Comparison of ENCODE assay signal across 8 mouse cellular contexts in genomic region chr3:95229781-95230494, GRCm38 (mm10). TPM values are rescaled to one million over a fixed set of nuclear protein-coding genes. Genes with fewer than 3 reads are reported as not detected.
DNase-seq lines count a peak whose midpoint lies in the region; ATAC-seq and TF ChIP-seq lines count a peak whose summit lies in the region.

No protein-coding gene starts in this region.

- no peak for TF ChIP-seq CTCF in liver, postnatal 0 days (IDR thresholded peaks at IDR 0.05; ENCODE audit: low read depth)

- DNase-seq in 3T3-L1 (ENCODE audit: low read depth, low spot score), result peak; percentile 74
- DNase-seq in adrenal gland, adult 2 months, result peak; percentile 67
- peak; percentile 58 to 62 for DNase-seq in heart, postnatal 14 days
- DNase-seq in large intestine, adult 2 months (ENCODE audit: low read depth, low spot score), result peak; percentile 78
- DNase-seq in liver, postnatal 0 days, result peak; percentile 51
- peak; percentile 44 to 53 for DNase-seq in thymus, postnatal 36 days

- TF ChIP-seq EP300 in liver, postnatal 0 days (IDR thresholded peaks at IDR 0.05; ENCODE audit: low read depth), result no peak

- intact Hi-C loops in heart, postnatal 14 days (cut with DNase I), result no loop called here

- peak overlapping the region; percentile 91 for H3K9ac ChIP-seq in embryonic facial prominence, embryonic 15.5 days
- peak overlapping the region; percentile 93 for H3K9ac ChIP-seq in liver, postnatal 0 days (replicated peaks)
- peak overlapping the region; percentile 95 for H3K9ac ChIP-seq in neural tube, embryonic 13.5 days

- no peak for ATAC-seq in embryonic facial prominence, embryonic 15.5 days (ENCODE audit: insufficient number of reproducible peaks, low FRiP score, low TSS enrichment, low read depth)
- ATAC-seq in liver, postnatal 0 days, result peak; percentile 13; the same call in 1 of the 2 replicates
- ATAC-seq in neural tube, embryonic 13.5 days (ENCODE audit: low read depth), result no peak

- peak overlapping the region; percentile 76 for H3K4me2 ChIP-seq in embryonic facial prominence, embryonic 15.5 days (replicated peaks)
- peak overlapping the region; percentile 95 for H3K4me2 ChIP-seq in liver, postnatal 0 days (ENCODE audit: low read depth, low read length)
- H3K4me2 ChIP-seq in neural tube, embryonic 13.5 days, result peak overlapping the region; percentile 76

- peaks cover 33% of the 10 kb centered on the region for H3K4me1 ChIP-seq in embryonic facial prominence, embryonic 15.5 days
- peaks cover 31% of the 10 kb centered on the region for H3K4me1 ChIP-seq in liver, postnatal 0 days (ENCODE audit: insufficient read depth)
- peaks cover 61% of the 10 kb centered on the region for H3K4me1 ChIP-seq in neural tube, embryonic 13.5 days (replicated peaks)

- H3K4me3 ChIP-seq in embryonic facial prominence, embryonic 15.5 days (replicated peaks), result peak overlapping the region; percentile 89
- H3K4me3 ChIP-seq in liver, postnatal 0 days (ENCODE audit: low read depth, low read length), result peak overlapping the region; percentile 91
- peak overlapping the region; percentile 90 for H3K4me3 ChIP-seq in neural tube, embryonic 13.5 days

- peaks cover 36% of the 10 kb centered on the region for H3K36me3 ChIP-seq in embryonic facial prominence, embryonic 15.5 days
- H3K36me3 ChIP-seq in liver, postnatal 0 days (replicated peaks; ENCODE audit: insufficient read depth, low read length), result peaks cover 32% of the 10 kb centered on the region
- peaks cover 48% of the 10 kb centered on the region for H3K36me3 ChIP-seq in neural tube, embryonic 13.5 days

- no peaks in the 10 kb centered on the region for H3K27me3 ChIP-seq in embryonic facial prominence, embryonic 15.5 days
- no peaks in the 10 kb centered on the region for H3K27me3 ChIP-seq in liver, postnatal 0 days (ENCODE audit: insufficient read depth, low read length)
- no peaks in the 10 kb centered on the region for H3K27me3 ChIP-seq in neural tube, embryonic 13.5 days

- WGBS in embryonic facial prominence, embryonic 15.5 days, result 2% methylated on average over 13 of the region's 13 CpGs
- WGBS in large intestine, adult 2 months, result under 1% methylated on average over 13 of the region's 13 CpGs
- WGBS in liver, postnatal 0 days (ENCODE audit: insufficient replicate concordance), result 0% methylated on average over 12 of the region's 13 CpGs
- WGBS in neural tube, embryonic 13.5 days, result 3% methylated on average over 13 of the region's 13 CpGs

- H3K9me3 ChIP-seq in embryonic facial prominence, embryonic 15.5 days (replicated peaks), result no peaks in the 10 kb centered on the region
- H3K9me3 ChIP-seq in liver, postnatal 0 days (ENCODE audit: low read length), result no peaks in the 10 kb centered on the region
- no peaks in the 10 kb centered on the region for H3K9me3 ChIP-seq in neural tube, embryonic 13.5 days

- peak overlapping the region; percentile 99 for H3K27ac ChIP-seq in embryonic facial prominence, embryonic 15.5 days (replicated peaks)
- H3K27ac ChIP-seq in liver, postnatal 0 days (ENCODE audit: low read depth), result peak overlapping the region; percentile 94
- peak overlapping the region; percentile 97 for H3K27ac ChIP-seq in neural tube, embryonic 13.5 days (replicated peaks)

RNA-seq across cellular contexts. Expression of gene Cdc42se1, which starts 1.4 kb away (rescaled TPM):
- total RNA-seq in adrenal gland, adult 2 months (2021), result 100 to 1,000 TPM in 1 of 2 experiments, 10 to 100 TPM in 1; 89.7 to 102 TPM
- polyA plus RNA-seq in adrenal gland, adult 2 months (2012; rRNA removed), result 46.1 and 53.0 TPM in 2 replicates
- 121 and 123 TPM in 2 replicates for polyA plus RNA-seq in embryonic facial prominence, embryonic 15.5 days (2015; fragmentation: Nextera tagmentation; extraction: Ambion mirVana)
- 10 to 100 TPM; 31.9 to 33.6 TPM for total RNA-seq in heart, postnatal 14 days (2021)
- 67.2 and 80.0 TPM in 2 replicates for polyA plus RNA-seq in large intestine, adult 2 months (2012; rRNA removed)
- polyA plus RNA-seq in liver, postnatal 0 days (2015; fragmentation: Nextera tagmentation; extraction: Ambion mirVana), result 31.7 and 32.3 TPM in 2 replicates
- 60.8 and 61.3 TPM in 2 replicates for polyA plus RNA-seq in neural tube, embryonic 13.5 days (2015; fragmentation: Nextera tagmentation; extraction: Ambion mirVana)

RNA-seq across cellular contexts. Expression of gene Mllt11, which starts 2.0 kb away (rescaled TPM):
- 1 to 10 TPM; 8.0 to 8.7 TPM for total RNA-seq in adrenal gland, adult 2 months (2021)
- 7.2 and 9.2 TPM in 2 replicates for polyA plus RNA-seq in adrenal gland, adult 2 months (2012; rRNA removed)
- 18.4 and 19.2 TPM in 2 replicates for polyA plus RNA-seq in embryonic facial prominence, embryonic 15.5 days (2015; fragmentation: Nextera tagmentation; extraction: Ambion mirVana)
- total RNA-seq in heart, postnatal 14 days (2021), result 1 to 10 TPM; 6.7 to 7.8 TPM
- polyA plus RNA-seq in large intestine, adult 2 months (2012; rRNA removed), result 18.9 and 21.6 TPM in 2 replicates
- polyA plus RNA-seq in liver, postnatal 0 days (2015; fragmentation: Nextera tagmentation; extraction: Ambion mirVana), result 2.0 and 2.3 TPM in 2 replicates
- polyA plus RNA-seq in neural tube, embryonic 13.5 days (2015; fragmentation: Nextera tagmentation; extraction: Ambion mirVana), result 267 and 299 TPM in 2 replicates

RNA-seq across cellular contexts. Expression of gene Gm128, which starts 11.5 kb away (rescaled TPM):
- total RNA-seq in adrenal gland, adult 2 months (2021), result under 1 TPM in 1 of 2 experiments, not detected in 1; 0.21 TPM
- polyA plus RNA-seq in adrenal gland, adult 2 months (2012; rRNA removed), result 0.20 and 0.22 TPM in 2 replicates
- 0.54 and 0.80 TPM in 2 replicates for polyA plus RNA-seq in embryonic facial prominence, embryonic 15.5 days (2015; fragmentation: Nextera tagmentation; extraction: Ambion mirVana)
- total RNA-seq in heart, postnatal 14 days (2021), result not detected
- polyA plus RNA-seq in large intestine, adult 2 months (2012; rRNA removed), result 0.05 TPM in 2 replicates
- polyA plus RNA-seq in liver, postnatal 0 days (2015; fragmentation: Nextera tagmentation; extraction: Ambion mirVana), result 0.08 TPM in 1 of 2 replicates, not detected in the other
- polyA plus RNA-seq in neural tube, embryonic 13.5 days (2015; fragmentation: Nextera tagmentation; extraction: Ambion mirVana), result 0.15 TPM in 1 of 2 replicates, not detected in the other

RNA-seq across cellular contexts. Expression of gene Gabpb2, which starts 12.2 kb away (rescaled TPM):
- 10 to 100 TPM; 19.0 to 21.1 TPM for total RNA-seq in adrenal gland, adult 2 months (2021)
- polyA plus RNA-seq in adrenal gland, adult 2 months (2012; rRNA removed), result 4.0 and 4.5 TPM in 2 replicates
- polyA plus RNA-seq in embryonic facial prominence, embryonic 15.5 days (2015; fragmentation: Nextera tagmentation; extraction: Ambion mirVana), result 8.9 and 9.8 TPM in 2 replicates
- total RNA-seq in heart, postnatal 14 days (2021), result 10 to 100 TPM; 14.9 to 15.0 TPM
- 9.2 and 16.1 TPM in 2 replicates for polyA plus RNA-seq in large intestine, adult 2 months (2012; rRNA removed)
- 2.5 and 3.9 TPM in 2 replicates for polyA plus RNA-seq in liver, postnatal 0 days (2015; fragmentation: Nextera tagmentation; extraction: Ambion mirVana)
- 3.3 and 4.1 TPM in 2 replicates for polyA plus RNA-seq in neural tube, embryonic 13.5 days (2015; fragmentation: Nextera tagmentation; extraction: Ambion mirVana)

RNA-seq across cellular contexts. Expression of gene Bnipl, which starts 21.1 kb away (rescaled TPM):
- total RNA-seq in adrenal gland, adult 2 months (2021), result not detected
- not detected in 2 replicates for polyA plus RNA-seq in adrenal gland, adult 2 months (2012; rRNA removed)
- polyA plus RNA-seq in embryonic facial prominence, embryonic 15.5 days (2015; fragmentation: Nextera tagmentation; extraction: Ambion mirVana), result 10.3 and 10.7 TPM in 2 replicates
- total RNA-seq in heart, postnatal 14 days (2021), result under 1 TPM in 1 of 2 experiments, not detected in 1; 0.32 TPM
- polyA plus RNA-seq in large intestine, adult 2 months (2012; rRNA removed), result 0.24 and 0.36 TPM in 2 replicates
- polyA plus RNA-seq in liver, postnatal 0 days (2015; fragmentation: Nextera tagmentation; extraction: Ambion mirVana), result not detected in 2 replicates
- not detected in 2 replicates for polyA plus RNA-seq in neural tube, embryonic 13.5 days (2015; fragmentation: Nextera tagmentation; extraction: Ambion mirVana)

Comparison
In these comparisons a context has a peak if more than half of its experiments do, and no peak if none do; other contexts are left out.
1. RNA of gene Mllt11, which starts 2.0 kb away (polyA plus RNA-seq): 267 to 299 TPM in neural tube, embryonic 13.5 days; 18.9 to 21.6 TPM in large intestine, adult 2 months, 18.4 to 19.2 TPM in embryonic facial prominence, embryonic 15.5 days, 7.2 to 9.2 TPM in adrenal gland, adult 2 months and 2.0 to 2.3 TPM in liver, postnatal 0 days; every median in the first group is over 10 times any median in the second.
2. Peak in every context shown above with its lines, with median percentiles within 50 percentile points of each other: DNase-seq, H3K27ac ChIP-seq, H3K4me2 ChIP-seq, H3K4me3 ChIP-seq and H3K9ac ChIP-seq.